Mouse (Mus musculus) MEL (cell line): ENCODE measurements around the gene Limd2. TPM values are rescaled to one million over a fixed set of nuclear protein-coding genes. Genes with fewer than 3 reads are reported as not detected.
A peak's percentile ranks its signal among the peaks of the same experiment; 100 is the strongest.

Source experiments
- DNase-seq: peaks from one replicate; pipeline ENCODE4 v3.0.0; 2011; ENCODE audit warnings: low read depth, low spot score
- H3K27ac ChIP-seq: 2 replicates; pipeline ENCODE4 v1.5.1; 2012; ENCODE audit warnings: low read depth, mild to moderate bottlenecking, control low read depth, low read length, moderate library complexity; ENCODE audit not compliant: control insufficient read depth
- H3K27me3 ChIP-seq, 2 experiments: fragments of 150-350 bp in 1 of 2; sonication (generic) in 1 of 2; 2 replicates each; pipeline ENCODE4 v1.6.1; 2012; ENCODE audit warnings: low read length in 2 of 2, mild to moderate bottlenecking in 2 of 2, improper control_type of control experiment in 1 of 2, moderate library complexity in 1 of 2; ENCODE audit not compliant: insufficient read depth in 2 of 2, control insufficient read depth in 1 of 2
- H3K36me3 ChIP-seq, 2 experiments: 2 replicates each; pipeline ENCODE4 v1.6.1; 2012 to 2014; ENCODE audit warnings: low read length in 2 of 2, improper control_type of control experiment in 1 of 2, inconsistent platforms in 1 of 2, mild to moderate bottlenecking in 1 of 2; ENCODE audit not compliant: insufficient read depth in 2 of 2, control insufficient read depth in 1 of 2
- H3K4me1 ChIP-seq, 2 experiments: fragments of 150-350 bp in 1 of 2; sonication (generic) in 1 of 2; 2 replicates each; pipeline ENCODE4 v1.6.1; 2012; ENCODE audit warnings: low read length in 2 of 2, improper control_type of control experiment in 1 of 2, mild to moderate bottlenecking in 1 of 2; ENCODE audit not compliant: insufficient read depth in 2 of 2, control insufficient read depth in 1 of 2
- H3K4me3 ChIP-seq, 2 experiments: fragments of 150-350 bp in 1 of 2; sonication (generic) in 1 of 2; 2 replicates each; pipeline ENCODE4 v1.5.1; 2012; ENCODE audit warnings: low read depth in 2 of 2, low read length in 2 of 2, mild to moderate bottlenecking in 2 of 2, moderate library complexity in 2 of 2, control low read depth in 1 of 2, improper control_type of control experiment in 1 of 2; ENCODE audit not compliant: control insufficient read depth in 1 of 2, insufficient read depth in 1 of 2
- H3K79me2 ChIP-seq: 2 replicates; pipeline ENCODE4 v1.6.1; 2012; ENCODE audit warnings: mild to moderate bottlenecking, low read length, moderate library complexity; ENCODE audit not compliant: control insufficient read depth, poor library complexity, insufficient read depth
- H3K9ac ChIP-seq: 2 replicates; pipeline ENCODE4 v1.6.1; 2012; ENCODE audit warnings: low read depth, mild to moderate bottlenecking, control low read depth, low read length, moderate library complexity; ENCODE audit not compliant: control insufficient read depth, poor library complexity, severe bottlenecking
- H3K9me3 ChIP-seq: fragments of 150-350 bp; sonication (generic); replicated peaks from 2 replicates; pipeline ENCODE4 v1.6.1; 2012; ENCODE audit warnings: mild to moderate bottlenecking, low read length, improper control_type of control experiment, moderate library complexity; ENCODE audit not compliant: insufficient read depth
- ELF1 ChIP-seq: IDR thresholded peaks from 2 replicates; pipeline ENCODE4 v1.6.1; 2014; ENCODE audit warnings: low read depth, mild to moderate bottlenecking, inconsistent platforms, low read length, improper control_type of control experiment, moderate library complexity
- EP300 ChIP-seq, 2 experiments: IDR thresholded peaks; 2 replicates each; pipeline ENCODE4 v1.6.1; 2011; ENCODE audit warnings: improper control_type of control experiment in 2 of 2, low read length in 2 of 2, low read depth in 1 of 2, mild to moderate bottlenecking in 1 of 2
- ETS1 ChIP-seq: IDR thresholded peaks from 2 replicates; pipeline ENCODE4 v1.6.1; 2012; ENCODE audit warnings: low read depth, mild to moderate bottlenecking, inconsistent platforms, low read length, improper control_type of control experiment, moderate library complexity
- GABPA ChIP-seq: IDR thresholded peaks from 2 replicates; pipeline ENCODE4 v1.6.1; 2012; ENCODE audit warnings: low read depth, mild to moderate bottlenecking, inconsistent platforms, low read length, improper control_type of control experiment, moderate library complexity
- GATA1 ChIP-seq: IDR thresholded peaks from 2 replicates; pipeline ENCODE4 v1.6.1; 2011; ENCODE audit warnings: low read depth, low read length, improper control_type of control experiment
- JUND ChIP-seq: IDR thresholded peaks from 2 replicates; pipeline ENCODE4 v1.6.1; 2011; ENCODE audit warnings: low read depth, mild to moderate bottlenecking, improper control_type of control experiment, low read length
- KAT2A ChIP-seq: conservative IDR thresholded peaks from 2 replicates; pipeline ENCODE4 v1.6.1; 2012; ENCODE audit warnings: low read depth, low read length, improper control_type of control experiment, inconsistent platforms
- MAFK ChIP-seq: IDR thresholded peaks from 2 replicates; pipeline ENCODE4 v1.6.1; 2011; ENCODE audit warnings: low read depth, mild to moderate bottlenecking, low read length, improper control_type of control experiment, borderline replicate concordance
- MAZ ChIP-seq: IDR thresholded peaks from 2 replicates; pipeline ENCODE4 v1.6.1; 2012; ENCODE audit warnings: low read depth, mild to moderate bottlenecking, inconsistent platforms, low read length, improper control_type of control experiment
- MXI1 ChIP-seq: IDR thresholded peaks from 2 replicates; pipeline ENCODE4 v1.6.1; 2011; ENCODE audit warnings: mild to moderate bottlenecking, low read depth, low read length, improper control_type of control experiment
- MYC ChIP-seq: IDR thresholded peaks from 2 replicates; pipeline ENCODE4 v1.6.1; 2011; ENCODE audit warnings: low read depth, mild to moderate bottlenecking, low read length, improper control_type of control experiment, moderate library complexity
- NRF1 ChIP-seq: IDR thresholded peaks from 2 replicates; pipeline ENCODE4 v1.6.1; 2014; ENCODE audit warnings: low read depth, mild to moderate bottlenecking, inconsistent platforms, low read length, improper control_type of control experiment, moderate library complexity; ENCODE audit not compliant: poor library complexity, insufficient read depth, severe bottlenecking
- RCOR1 ChIP-seq: IDR thresholded peaks from 2 replicates; pipeline ENCODE4 v1.6.1; 2012; ENCODE audit warnings: low read depth, mild to moderate bottlenecking, inconsistent platforms, low read length, improper control_type of control experiment
- SIN3A ChIP-seq: IDR thresholded peaks from 2 replicates; pipeline ENCODE4 v1.6.1; 2012; ENCODE audit warnings: low read length, improper control_type of control experiment, inconsistent platforms
- TAL1 ChIP-seq: IDR thresholded peaks from 2 replicates; pipeline ENCODE4 v1.6.1; 2012; ENCODE audit warnings: mild to moderate bottlenecking, inconsistent platforms, low read length, moderate library complexity, mixed read lengths
- TBP ChIP-seq: IDR thresholded peaks from 2 replicates; pipeline ENCODE4 v1.8.0; 2011; ENCODE audit warnings: low read depth, low read length, improper control_type of control experiment
- TCF12 ChIP-seq: IDR thresholded peaks from 2 replicates; pipeline ENCODE4 v1.6.1; 2014; ENCODE audit warnings: low read depth, mild to moderate bottlenecking, inconsistent platforms, low read length, improper control_type of control experiment, moderate library complexity
- USF2 ChIP-seq, 2 experiments: IDR thresholded peaks; 2 replicates each; pipeline ENCODE4 v1.6.1; 2011 to 2012; ENCODE audit warnings: improper control_type of control experiment in 2 of 2, low read length in 2 of 2, borderline replicate concordance in 1 of 2, inconsistent platforms in 1 of 2, low read depth in 1 of 2, mild to moderate bottlenecking in 1 of 2; ENCODE audit not compliant: insufficient read depth in 1 of 2
- ZC3H11A ChIP-seq: IDR thresholded peaks from 2 replicates; pipeline ENCODE4 v1.6.1; 2012; ENCODE audit warnings: low read depth, mild to moderate bottlenecking, inconsistent platforms, low read length, improper control_type of control experiment
- ZNF384 ChIP-seq: IDR thresholded peaks from 2 replicates; pipeline ENCODE4 v1.6.1; 2012; ENCODE audit warnings: low read depth, mild to moderate bottlenecking, inconsistent platforms, low read length, improper control_type of control experiment
- polyA plus RNA-seq, 2 experiments: library from polyadenylated mRNA; stranded (reverse) in 1 of 2; unstranded in 1 of 2; fragments of >175 nt in 1 of 2; fragments of >200 nt in 1 of 2; gene quantifications; 2 replicates each; pipeline versions ENCODE4 v1.2.1 to v1.2.4; 2012; ENCODE audit warnings: low replicate concordance in 2 of 2, low read depth in 1 of 2; ENCODE audit not compliant: insufficient read length in 2 of 2, insufficient read depth in 1 of 2, missing spikeins in 1 of 2
- total RNA-seq: library from RNA; depleted of rRNA; stranded (reverse); fragments of 300-350 nt; gene quantifications from 2 replicates; pipeline ENCODE4 v1.2.3, GENCODE M21; 2012

The Limd2 gene
- total and polyA plus RNA-seq, 3 experiments: 58.6 to 201 TPM; not detected in 1

GRCm38 (mm10) chr11:106179711-106180448 lies 19.2 kb upstream of the Limd2 start:
- no peak for DNase-seq
- Histone ChIP-seq H3K27me3 (no peaks in the 10 kb centered on the region), H3K36me3 (peaks cover 1 to 36% of the 10 kb centered on the region in 2 experiments; a peak in 3 of 4 replicates), H3K9ac (no peak overlapping the region), H3K4me1 (peaks cover 22 to 37% of the 10 kb centered on the region in 2 experiments), H3K9me3 (no peaks in the 10 kb centered on the region), H3K4me3 (no peak overlapping the region), H3K79me2 (no peaks in the 10 kb centered on the region), H3K27ac (no peak overlapping the region)
- TF ChIP-seq ZC3H11A (no peak), TCF12 (no peak), MAZ (no peak), SIN3A (no peak), ETS1 (no peak), ELF1 (no peak), GATA1 (no peak), MAFK (no peak), GABPA (no peak), KAT2A (no peak), USF2 (IDR thresholded peaks at IDR 0.05; ENCODE audit: borderline replicate concordance in 1 of 2, insufficient read depth in 1 of 2, low read depth in 1 of 2, low read length in 2 of 2) (no peak), TAL1 (no peak), MXI1 (no peak), JUND (no peak)

GRCm38 (mm10) chr11:106178036-106178782 lies 17.5 kb upstream of the Limd2 start:
- peak; percentile 38; the same call in 1 of the 2 replicates for TF ChIP-seq TBP
- TF ChIP-seq EP300 (IDR thresholded peaks at IDR 0.05; ENCODE audit: low read depth in 1 of 2, low read length in 2 of 2): peak; percentile 55 to 69
- TF ChIP-seq RCOR1: peak; percentile 72
- TF ChIP-seq NRF1: no peak
- TF ChIP-seq MAZ: no peak
- 0 out of 2 replicates have a peak, but pooled peaks have one; percentile 9 for TF ChIP-seq MYC
- TF ChIP-seq MXI1: peak; percentile 56; the same call in 1 of the 2 replicates
- TF ChIP-seq TAL1: peak; percentile 27; the same call in 1 of the 2 replicates
- peak; percentile 61 for TF ChIP-seq ETS1
- no peak for TF ChIP-seq ZNF384
- TF ChIP-seq TCF12: peak; percentile 68; the same call in 1 of the 2 replicates
- TF ChIP-seq GATA1: peak; percentile 86
- peak; percentile 82 for TF ChIP-seq SIN3A
- H3K9me3 ChIP-seq: no peaks in the 10 kb centered on the region
- H3K4me1 ChIP-seq: peaks cover 22 to 41% of the 10 kb centered on the region in 2 experiments
- no peaks in the 10 kb centered on the region for H3K27me3 ChIP-seq
- no peak overlapping the region for H3K4me3 ChIP-seq
- no peaks in the 10 kb centered on the region for H3K79me2 ChIP-seq
- peak overlapping the region; percentile 16; the same call in 1 of the 2 replicates for H3K9ac ChIP-seq
- peak; percentile 77 for DNase-seq
- H3K36me3 ChIP-seq: peaks cover 0 to 39% of the 10 kb centered on the region in 2 experiments; a peak in 3 of 4 replicates
- peak overlapping the region; percentile 67 for H3K27ac ChIP-seq
